Mouse (Mus musculus): ENCODE results near the gene Taf3. TPM values are rescaled to one million over a fixed set of nuclear protein-coding genes. Genes with fewer than 3 reads are reported as not detected.

The Taf3 gene
- total and polyA plus RNA-seq, 3 experiments: 3.1 to 13.4 (median 6.0) TPM

DNA sequence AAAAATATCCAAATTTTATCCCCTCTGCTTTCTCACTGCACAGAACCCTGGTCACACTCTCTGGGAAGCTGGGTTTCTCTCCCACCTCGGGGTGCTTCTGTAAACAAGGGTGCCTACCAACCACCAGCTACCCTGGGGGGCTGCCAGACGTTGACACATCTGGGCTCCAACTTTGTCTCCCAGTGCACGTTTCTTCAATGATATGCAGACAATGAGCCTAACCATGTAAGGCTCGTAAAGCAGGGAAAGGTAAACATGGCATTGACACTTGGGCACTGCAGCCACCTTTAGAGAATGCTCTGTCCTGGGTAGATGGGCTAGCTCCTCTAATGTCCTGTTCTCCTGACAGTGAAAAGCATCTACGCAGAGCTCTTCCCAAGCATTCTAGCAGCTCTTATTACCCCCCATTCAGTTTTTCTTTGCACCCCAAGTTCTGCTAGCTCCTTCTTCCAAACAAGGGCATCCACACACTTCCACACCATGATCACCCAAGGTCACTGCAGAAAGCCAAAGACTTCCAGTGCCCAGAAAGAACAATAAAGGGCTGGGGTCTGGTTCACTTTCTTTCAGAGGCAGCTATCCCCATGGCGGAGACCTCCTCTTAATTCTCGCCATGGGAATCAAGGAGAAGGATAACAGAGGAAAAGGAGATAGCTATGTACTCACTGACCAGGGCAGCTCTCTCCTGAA is 161.3 kb downstream of the Taf3 start:
- no peak for DNase-seq (ENCODE audit: extremely low read depth)
- H3K9me3 ChIP-seq (replicated peaks; ENCODE audit: low read length): no peaks in the 10 kb centered on the region
- dilution Hi-C loops (cut with MboI; ENCODE audit: extremely low pct_ligation_motif_present, extremely low pct_unique_long_range_greater_than_20kb, low sequenced_read_pairs) (no loop called here), in situ Hi-C loops (cut with MboI; ENCODE audit: low pct_ligation_motif_present, low pct_unique_long_range_greater_than_20kb, low sequenced_read_pairs) (loop anchor here (5.0 to 25.0 kb wide), 2 partner anchors 120 to 425 kb away; no protein-coding TSS in a partner anchor)
- peaks cover 0 to 4% of the 10 kb centered on the region in 2 experiments; a peak in 2 of 4 replicates for H3K4me1 ChIP-seq (ENCODE audit: control insufficient read depth in 1 of 2, insufficient read depth in 2 of 2)
- H3K4me2 ChIP-seq (ENCODE audit: insufficient read depth, low read depth, poor library complexity, severe bottlenecking): no peak overlapping the region
- H3K27me3 ChIP-seq (replicated peaks): no peaks in the 10 kb centered on the region
- H3K4me3 ChIP-seq (replicated peaks in 1 of 3; ENCODE audit: low read depth in 2 of 3, low read length in 2 of 3, poor library complexity in 1 of 3): no peak overlapping the region
- H3K9ac ChIP-seq (ENCODE audit: insufficient read depth, low read depth): no peak overlapping the region
- no peak for TF ChIP-seq EP300 (IDR thresholded peaks at IDR 0.05; ENCODE audit: low read length)
- TF ChIP-seq UBTF (IDR thresholded peaks at IDR 0.05; ENCODE audit: low read depth, low read length): no peak
- TF ChIP-seq ZMIZ1 (IDR thresholded peaks at IDR 0.05; ENCODE audit: low read depth, low read length): no peak
- no peak for TF ChIP-seq IRF4 (IDR thresholded peaks at IDR 0.05; ENCODE audit: low read depth, low read length)
- no peak for TF ChIP-seq ZNF384 (IDR thresholded peaks at IDR 0.05; ENCODE audit: low read depth, low read length)
- TF ChIP-seq E2F4 (IDR thresholded peaks at IDR 0.05; ENCODE audit: insufficient replicate concordance, low read depth, low read length): no peak
- no peak for TF ChIP-seq PAX5 (IDR thresholded peaks at IDR 0.05; ENCODE audit: low read length)
- TF ChIP-seq MEF2A (IDR thresholded peaks at IDR 0.05; ENCODE audit: borderline replicate concordance, low read depth, low read length): no peak
- no peak for TF ChIP-seq TBP (conservative IDR thresholded peaks at IDR 0.05; ENCODE audit: low read depth, low read length)
- TF ChIP-seq TCF12 (IDR thresholded peaks at IDR 0.05; ENCODE audit: low read depth, low read length): no peak
- H3K36me3 ChIP-seq (replicated peaks in 1 of 2; ENCODE audit: control insufficient read depth in 1 of 2, insufficient read depth in 1 of 2, low read length in 1 of 2): no peaks in the 10 kb centered on the region
- H3K27ac ChIP-seq (ENCODE audit: insufficient read depth, low read depth): no peak overlapping the region
- no peaks in the 10 kb centered on the region for H3K79me2 ChIP-seq (replicated peaks; ENCODE audit: control insufficient read depth, extremely low read depth, insufficient read depth, poor library complexity, severe bottlenecking)

DNA sequence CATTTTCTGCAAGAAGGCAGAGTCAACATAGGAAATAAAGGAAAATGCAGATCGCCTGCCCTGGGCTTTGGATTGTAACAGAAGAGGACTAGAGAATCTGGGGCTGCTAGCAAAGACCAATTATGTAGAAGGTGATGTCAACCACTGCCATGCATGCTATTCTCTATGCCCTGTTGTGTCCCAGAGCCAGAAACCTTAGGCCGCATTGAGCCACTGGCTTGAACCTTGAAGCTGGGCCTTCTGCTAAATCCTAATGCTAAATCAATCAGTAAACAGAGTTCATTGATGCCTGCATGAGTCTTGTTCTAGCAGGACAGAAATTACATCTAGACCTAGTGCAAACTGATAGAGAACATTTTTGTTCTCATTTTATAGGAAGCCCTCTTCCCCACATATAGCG is 162.4 kb downstream of the Taf3 start:
- H3K27ac ChIP-seq (ENCODE audit: insufficient read depth, low read depth): no peak overlapping the region
- H3K4me1 ChIP-seq (ENCODE audit: control insufficient read depth in 1 of 2, insufficient read depth in 2 of 2): peaks cover 0 to 4% of the 10 kb centered on the region in 2 experiments; a peak in 2 of 4 replicates
- H3K79me2 ChIP-seq (replicated peaks; ENCODE audit: control insufficient read depth, extremely low read depth, insufficient read depth, poor library complexity, severe bottlenecking): no peaks in the 10 kb centered on the region
- no peak overlapping the region for H3K4me2 ChIP-seq (ENCODE audit: insufficient read depth, low read depth, poor library complexity, severe bottlenecking)
- no peak overlapping the region for H3K4me3 ChIP-seq (replicated peaks in 1 of 3; ENCODE audit: low read depth in 2 of 3, low read length in 2 of 3, poor library complexity in 1 of 3)
- TF ChIP-seq NRF1 (IDR thresholded peaks at IDR 0.05; ENCODE audit: low read depth, low read length): no peak
- no peak for TF ChIP-seq GABPA (IDR thresholded peaks at IDR 0.05; ENCODE audit: insufficient replicate concordance, low read depth, low read length)
- TF ChIP-seq MAX (IDR thresholded peaks at IDR 0.05; ENCODE audit: low read length): no peak
- TF ChIP-seq USF1 (IDR thresholded peaks at IDR 0.05; ENCODE audit: low read depth, low read length): no peak
- no peak for TF ChIP-seq SIN3A (IDR thresholded peaks at IDR 0.05; ENCODE audit: low read length)
- TF ChIP-seq TBP (conservative IDR thresholded peaks at IDR 0.05; ENCODE audit: low read depth, low read length): no peak
- TF ChIP-seq ETS1 (conservative IDR thresholded peaks at IDR 0.05; ENCODE audit: low read depth, low read length): no peak
- no peak for TF ChIP-seq IRF4 (IDR thresholded peaks at IDR 0.05; ENCODE audit: low read depth, low read length)
- TF ChIP-seq ZNF384 (IDR thresholded peaks at IDR 0.05; ENCODE audit: low read depth, low read length): no peak
- no peak for TF ChIP-seq USF2 (conservative IDR thresholded peaks at IDR 0.05; ENCODE audit: low read depth, low read length)
- no peak for TF ChIP-seq CTCF (conservative IDR thresholded peaks at IDR 0.05 in 1 of 2, IDR thresholded peaks at IDR 0.05 in 1 of 2; ENCODE audit: low read depth in 2 of 2, low read length in 2 of 2)
- no peak for TF ChIP-seq POLR2AphosphoS2 (IDR thresholded peaks at IDR 0.05; ENCODE audit: low read depth, low read length)
- TF ChIP-seq RAD21 (IDR thresholded peaks at IDR 0.05; ENCODE audit: low read depth, low read length): no peak
- dilution Hi-C loops (cut with MboI; ENCODE audit: extremely low pct_ligation_motif_present, extremely low pct_unique_long_range_greater_than_20kb, low sequenced_read_pairs): no loop called here
- H3K36me3 ChIP-seq (replicated peaks in 1 of 2; ENCODE audit: control insufficient read depth in 1 of 2, insufficient read depth in 1 of 2, low read length in 1 of 2): no peaks in the 10 kb centered on the region
- H3K9me3 ChIP-seq (replicated peaks; ENCODE audit: low read length): no peaks in the 10 kb centered on the region
- H3K27me3 ChIP-seq (replicated peaks): no peaks in the 10 kb centered on the region
- H3K9ac ChIP-seq (ENCODE audit: insufficient read depth, low read depth): no peak overlapping the region
- in situ Hi-C loops (cut with MboI; ENCODE audit: low pct_ligation_motif_present, low pct_unique_long_range_greater_than_20kb, low sequenced_read_pairs): loop anchor here (5.0 to 25.0 kb wide), 2 partner anchors 121 to 424 kb away; no protein-coding TSS in a partner anchor
- no peak for DNase-seq (ENCODE audit: extremely low read depth)
